Mouse (Mus musculus) olfactory bulb, adult 2 months (tissue): ENCODE results near the gene Pde4b. TPM values are rescaled to one million over a fixed set of nuclear protein-coding genes. Genes with fewer than 3 reads are reported as not detected.

ENCODE experiments used
- H3K27ac ChIP-seq: fragments of 200-500 bp; 2 replicates; pipeline ENCODE4 v1.5.1; 2012; ENCODE audit warnings: low read depth, low read length; ENCODE audit not compliant: insufficient read depth
- H3K4me1 ChIP-seq: fragments of 200-500 bp; 2 replicates; pipeline ENCODE4 v1.6.1; 2012; ENCODE audit warnings: low read length; ENCODE audit not compliant: control insufficient read depth, insufficient read depth
- H3K4me3 ChIP-seq: fragments of 200-500 bp; 2 replicates; pipeline ENCODE4 v1.5.1; 2012; ENCODE audit warnings: mild to moderate bottlenecking, low read depth, low read length, moderate library complexity; ENCODE audit not compliant: insufficient read depth
- CTCF ChIP-seq: fragments of 200-500 bp; IDR thresholded peaks from 2 replicates; pipeline ENCODE4 v1.5.1; 2012; ENCODE audit warnings: low read depth, mild to moderate bottlenecking, low read length, moderate library complexity; ENCODE audit not compliant: insufficient read depth
- POLR2A ChIP-seq: fragments of 200-500 bp; IDR thresholded peaks from 2 replicates; pipeline ENCODE4 v1.6.1; 2012; ENCODE audit warnings: mild to moderate bottlenecking, low read depth, low read length, moderate library complexity; ENCODE audit not compliant: insufficient read depth
- WGBS: fragments of 180-500 bp; shearing (Covaris S2); methylation state at CpG from one replicate; pipeline ENCODE4 v1.1.7; 2018; 5-methylcytosine and 5-hydroxymethylcytosine counted together
- polyA plus RNA-seq: library from polyadenylated mRNA; stranded (reverse); fragments of >200 nt; gene quantifications from 2 replicates; pipeline ENCODE4 v1.2.4, GENCODE M21; 2012; ENCODE audit warnings: low replicate concordance; ENCODE audit not compliant: missing spikeins, insufficient read depth, insufficient read length

The Pde4b gene
- polyA plus RNA-seq, 1 experiment = not detected

- Histone ChIP-seq H3K4me3 (no peak overlapping the region), H3K4me1 (peaks cover 3% of the 10 kb centered on the region; the same call in 1 of the 2 replicates), H3K27ac (no peak overlapping the region)
- WGBS = 56% methylated on average over 6 of the region's 6 CpGs
- no peak for TF ChIP-seq POLR2A
- TF ChIP-seq CTCF = no peak
Measured at GRCm38 (mm10) chr4:102584601-102585265, 497.4 kb downstream of the Pde4b start.

- 50% methylated on average over 4 of the region's 4 CpGs for WGBS
- no peak overlapping the region for H3K4me3 ChIP-seq
- H3K4me1 ChIP-seq = peaks cover 3% of the 10 kb centered on the region; the same call in 1 of the 2 replicates
- TF ChIP-seq POLR2A (no peak), CTCF (no peak)
- no peak overlapping the region for H3K27ac ChIP-seq
Measured at GRCm38 (mm10) chr4:102585541-102585940, 498.2 kb downstream of the Pde4b start.

GRCm38 (mm10) chr4:102586787-102587186 is 499.4 kb downstream of the Pde4b start:
- TF ChIP-seq CTCF (no peak), POLR2A (no peak)
- no peak overlapping the region for H3K27ac ChIP-seq
- H3K4me3 ChIP-seq = no peak overlapping the region
- WGBS = 89% methylated on average over 3 of the region's 3 CpGs
- peaks cover 3% of the 10 kb centered on the region; the same call in 1 of the 2 replicates for H3K4me1 ChIP-seq

GRCm38 (mm10) chr4:102588668-102589455 is 501.5 kb downstream of the Pde4b start:
- H3K4me1 ChIP-seq = peaks cover 6% of the 10 kb centered on the region
- H3K27ac ChIP-seq = peak overlapping the region; percentile 92
- H3K4me3 ChIP-seq = peak overlapping the region; percentile 29
- TF ChIP-seq POLR2A (no peak), CTCF (no peak)
- WGBS = 6% methylated on average over 12 of the region's 12 CpGs

GRCm38 (mm10) chr4:102589537-102590031 is 502.2 kb downstream of the Pde4b start:
- Histone ChIP-seq H3K4me1 (peaks cover 9% of the 10 kb centered on the region), H3K4me3 (peak overlapping the region; percentile 44), H3K27ac (peak overlapping the region; percentile 92)
- WGBS = 3% methylated on average over 9 of the region's 9 CpGs
- TF ChIP-seq POLR2A (no peak), CTCF (no peak)

- TF ChIP-seq POLR2A (no peak), CTCF (no peak)
- Histone ChIP-seq H3K4me1 (peaks cover 9% of the 10 kb centered on the region), H3K4me3 (peak overlapping the region; percentile 12; the same call in 1 of the 2 replicates), H3K27ac (peak overlapping the region; percentile 90)
- WGBS = 11% methylated on average over 4 of the region's 4 CpGs
Measured at GRCm38 (mm10) chr4:102591798-102592197, 504.5 kb downstream of the Pde4b start.

- TF ChIP-seq POLR2A = no peak
- TF ChIP-seq CTCF = no peak
- H3K4me3 ChIP-seq = peak overlapping the region; percentile 24
- peaks cover 9% of the 10 kb centered on the region for H3K4me1 ChIP-seq
- 51% methylated on average over 2 of the region's 2 CpGs for WGBS
- H3K27ac ChIP-seq = peak overlapping the region; percentile 90
Measured at GRCm38 (mm10) chr4:102592541-102592940, 505.2 kb downstream of the Pde4b start.

- H3K4me3 ChIP-seq = no peak overlapping the region
- H3K27ac ChIP-seq = peak overlapping the region; percentile 67
- TF ChIP-seq POLR2A (no peak), CTCF (no peak)
- 27% methylated on average over 4 of the region's 4 CpGs for WGBS
- H3K4me1 ChIP-seq = peaks cover 7% of the 10 kb centered on the region
Measured at GRCm38 (mm10) chr4:102593631-102594030, 506.3 kb downstream of the Pde4b start.

- no peak overlapping the region for H3K4me3 ChIP-seq
- H3K27ac ChIP-seq = 0 out of 2 replicates have a peak overlapping the region, but pooled peaks have one; percentile 9
- TF ChIP-seq CTCF (no peak), POLR2A (no peak)
- peaks cover 6% of the 10 kb centered on the region for H3K4me1 ChIP-seq
- 77% methylated on average over 3 of the region's 3 CpGs for WGBS
Measured at GRCm38 (mm10) chr4:102594506-102594905, 507.2 kb downstream of the Pde4b start.
